Mouse (Mus musculus): Measurements from ENCODE around the gene Szt2. TPM values are rescaled to one million over a fixed set of nuclear protein-coding genes. Genes with fewer than 3 reads are reported as not detected.

Szt2 gene
- total RNA-seq (2021) = 10 to 100 TPM; 17.1 to 17.7 TPM

DNA sequence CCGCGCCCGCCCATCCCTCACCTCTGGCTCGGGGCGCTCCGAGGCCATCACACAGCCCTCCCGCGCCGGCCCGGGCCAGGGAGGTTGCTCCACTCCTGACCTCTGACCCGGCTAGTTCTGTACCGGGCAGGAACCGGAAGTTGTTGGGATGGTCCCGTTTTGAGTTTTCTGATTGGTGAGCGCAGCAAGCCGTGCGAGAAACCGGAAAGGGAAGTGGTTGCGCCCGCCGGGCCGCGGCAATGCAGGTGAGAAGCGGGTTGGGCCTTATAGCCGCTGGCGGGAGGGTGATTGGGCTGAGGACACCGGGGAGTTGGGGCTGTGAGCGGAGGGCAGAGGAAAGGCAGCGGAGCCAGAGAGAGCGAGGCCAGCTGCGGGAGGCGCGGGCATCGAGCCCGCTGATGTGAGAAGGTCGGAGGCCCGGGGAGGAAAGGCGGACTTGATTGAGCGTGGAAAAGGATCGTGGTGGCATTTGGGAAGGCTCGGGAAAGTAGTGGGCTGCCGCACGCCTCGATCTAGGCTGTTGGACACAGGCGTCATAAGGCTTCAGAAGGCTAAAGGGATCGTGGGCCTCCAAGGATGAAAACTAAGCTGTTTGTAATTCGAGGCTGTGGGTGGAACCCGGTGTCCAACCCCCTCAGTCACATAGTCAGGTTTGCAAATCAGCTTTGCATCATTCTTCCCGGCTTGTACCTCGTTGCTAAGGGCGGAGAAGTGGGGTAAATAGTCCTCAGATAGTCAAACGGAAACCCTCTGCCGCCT, at the start of gene Szt2, which contains the start of gene Med8:
Szt2 (minus strand) TSS at position 132 of the 759 bp plus-strand sequence.
Med8 (plus strand) TSS at position 196 of the 759 bp plus-strand sequence.
- DNase-seq = peak; percentile 91

GRCm38 (mm10) chr4:118457345-118457975, 48.4 kb upstream of the Szt2 start, which contains the start of gene Mpl:
Gene Mpl (minus strand): TSS chr4:118457513.
- no peak for DNase-seq

DNA sequence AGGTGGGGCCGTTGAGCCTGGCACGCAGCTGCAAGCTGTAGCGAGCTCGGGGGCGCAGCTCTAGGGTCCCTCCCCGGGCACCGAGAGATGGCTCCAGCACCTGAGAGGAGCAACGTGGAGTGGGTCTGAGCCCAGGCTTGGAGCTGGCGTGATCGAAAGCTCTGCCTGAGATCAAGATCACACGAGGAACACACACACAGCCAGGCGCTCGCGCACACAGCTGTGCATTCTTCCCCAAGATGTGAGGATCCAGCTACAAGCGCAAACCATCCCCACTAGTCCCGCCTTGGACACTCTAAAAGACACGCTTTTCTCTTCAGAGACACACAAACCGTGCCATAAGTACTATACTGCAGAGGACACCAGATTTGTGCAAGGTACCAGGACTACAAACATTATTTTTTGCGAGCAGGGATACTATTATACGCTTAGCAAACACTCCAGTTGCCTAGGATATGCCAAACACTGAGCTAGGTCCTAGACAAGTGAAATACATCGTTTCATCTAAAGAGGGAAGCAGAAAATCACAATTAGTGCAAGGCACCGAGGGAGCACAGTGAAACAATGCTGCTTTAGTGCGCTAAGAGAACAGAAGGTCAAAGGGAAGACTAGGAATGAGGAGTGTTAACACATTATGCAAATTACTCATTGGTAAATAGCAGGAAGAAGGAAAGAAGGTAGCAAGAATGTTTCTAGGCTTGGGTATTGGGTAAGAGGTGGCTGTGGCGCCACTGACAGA, 37.5 kb upstream of the Szt2 start:
- DNase-seq = no peak

DNA sequence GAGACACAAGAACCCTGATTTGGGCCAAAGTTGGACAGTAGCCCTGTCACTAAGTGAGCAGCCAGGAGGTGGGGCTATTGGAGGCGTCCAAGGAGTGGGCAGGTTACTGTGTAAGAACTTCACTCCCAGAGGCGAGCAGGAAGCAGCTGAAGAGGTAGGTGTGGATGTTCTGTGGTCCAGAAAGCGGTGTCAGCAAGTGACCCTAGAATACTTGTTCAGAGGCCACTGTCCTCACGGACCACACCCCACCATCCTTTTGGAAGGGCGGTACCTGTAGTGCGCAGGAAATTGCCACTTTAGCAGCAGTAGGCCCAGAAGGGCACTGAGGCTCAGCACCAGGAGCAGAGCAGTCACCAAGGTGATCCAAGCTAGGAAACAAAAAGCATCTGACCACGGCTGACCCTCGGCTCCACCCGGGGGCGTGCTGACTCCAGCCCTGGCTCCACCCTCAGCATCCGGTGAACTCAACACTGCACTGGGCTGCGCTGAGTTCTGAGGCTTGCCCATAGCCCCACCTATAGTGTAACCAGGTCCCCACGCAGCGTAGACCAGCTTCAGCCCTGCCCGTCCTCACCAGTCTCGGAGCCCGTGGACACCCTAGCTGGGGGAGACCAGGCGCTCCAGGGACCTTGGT, 36.8 kb upstream of the Szt2 start:
- peak; percentile 57 for DNase-seq

- DNase-seq = no peak
These were observed 36.0 kb upstream of the Szt2 start for GRCm38 (mm10) chr4:118445088-118445487.

DNA sequence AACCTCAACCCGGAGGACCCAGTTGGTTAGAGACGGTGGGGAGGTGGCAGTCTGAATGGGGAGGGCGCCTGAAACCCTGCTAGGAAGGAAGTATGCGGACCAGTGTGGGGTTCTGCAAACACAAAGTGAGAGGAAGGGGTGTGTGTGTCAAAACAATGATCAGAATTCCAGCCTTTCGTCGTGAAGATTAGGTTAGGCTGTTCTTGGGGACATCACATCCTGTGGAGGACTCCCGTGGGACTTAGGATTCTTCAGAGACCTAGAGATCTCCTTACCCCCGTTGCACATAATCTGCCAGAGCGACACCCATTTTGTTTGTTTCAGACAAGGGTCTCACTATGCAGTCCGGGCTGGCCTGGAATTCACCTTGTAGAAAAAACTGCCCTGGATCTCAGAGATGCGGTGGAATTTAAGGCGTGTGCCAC, 28.8 kb upstream of the Szt2 start:
- peak; percentile 52 for DNase-seq

- peak; percentile 93 for DNase-seq
These were observed 27.9 kb upstream of the Szt2 start, which contains the start of gene Cdc20 for GRCm38 (mm10) chr4:118436820-118437603. Gene Cdc20 (minus strand): TSS chr4:118437352.

GRCm38 (mm10) chr4:118432332-118432731, 23.3 kb upstream of the Szt2 start:
- DNase-seq = no peak

- DNase-seq = peak; percentile 20
These were observed 20.3 kb upstream of the Szt2 start for GRCm38 (mm10) chr4:118429215-118429895.

GRCm38 (mm10) chr4:118428531-118429214, 19.6 kb upstream of the Szt2 start:
- no peak for DNase-seq

DNA sequence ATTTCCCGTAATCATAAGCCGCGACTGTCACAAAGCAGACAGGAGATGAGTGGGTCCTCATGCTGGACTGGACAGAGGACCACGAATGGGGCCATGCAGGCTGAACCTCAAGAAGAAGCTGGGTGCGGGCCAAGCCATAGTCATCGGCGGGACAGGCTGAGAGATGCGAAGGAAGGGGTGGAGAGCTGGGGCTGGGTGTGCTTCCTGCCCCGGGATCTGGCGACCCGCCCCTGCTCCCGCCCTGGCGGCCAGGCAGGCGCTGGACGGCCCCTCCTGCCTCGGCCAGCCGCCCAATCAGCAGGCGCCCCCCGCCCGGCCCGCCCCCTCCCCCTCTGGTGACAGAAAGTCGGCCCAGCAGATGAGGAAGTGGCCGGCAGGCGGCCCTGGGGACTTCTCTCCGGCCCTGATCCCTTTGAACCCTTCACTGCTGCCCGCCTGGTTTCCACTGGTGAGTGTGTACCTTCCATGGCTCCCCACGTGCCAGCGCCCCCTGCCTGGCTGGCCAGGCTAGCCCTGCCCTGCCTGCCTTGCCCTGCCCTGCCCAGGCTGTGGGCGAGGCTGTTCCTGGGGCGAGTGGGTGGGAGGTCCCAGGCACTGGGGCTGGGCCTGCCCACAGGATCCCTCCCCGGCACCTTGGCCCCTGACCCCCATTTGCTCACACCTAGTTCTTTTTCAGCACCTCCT, 18.8 kb upstream of the Szt2 start, which contains the start of gene Elovl1:
Elovl1 (plus strand) TSS at position 326 of the 684 bp plus-strand sequence.
- DNase-seq = peak; percentile 95

DNA sequence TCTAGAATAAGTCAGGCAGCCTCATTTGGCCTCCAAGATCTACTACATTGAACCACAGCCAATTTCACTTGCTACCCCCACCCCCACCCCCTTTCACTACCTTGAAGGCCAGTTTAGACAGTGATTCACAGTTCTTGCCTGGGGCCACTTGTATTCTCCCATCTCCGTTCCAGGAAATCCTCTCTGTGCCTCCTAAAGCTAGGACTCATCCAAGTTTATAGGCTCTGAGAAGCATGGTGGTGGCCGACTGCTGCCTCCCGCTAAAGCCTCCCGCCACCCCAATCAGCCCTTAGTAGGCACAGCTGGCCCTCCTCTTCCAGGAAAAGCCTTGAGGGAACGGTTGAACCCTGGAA, 18.3 kb upstream of the Szt2 start:
- no peak for DNase-seq

GRCm38 (mm10) chr4:118425374-118425773, 16.3 kb upstream of the Szt2 start:
- DNase-seq = no peak

DNA sequence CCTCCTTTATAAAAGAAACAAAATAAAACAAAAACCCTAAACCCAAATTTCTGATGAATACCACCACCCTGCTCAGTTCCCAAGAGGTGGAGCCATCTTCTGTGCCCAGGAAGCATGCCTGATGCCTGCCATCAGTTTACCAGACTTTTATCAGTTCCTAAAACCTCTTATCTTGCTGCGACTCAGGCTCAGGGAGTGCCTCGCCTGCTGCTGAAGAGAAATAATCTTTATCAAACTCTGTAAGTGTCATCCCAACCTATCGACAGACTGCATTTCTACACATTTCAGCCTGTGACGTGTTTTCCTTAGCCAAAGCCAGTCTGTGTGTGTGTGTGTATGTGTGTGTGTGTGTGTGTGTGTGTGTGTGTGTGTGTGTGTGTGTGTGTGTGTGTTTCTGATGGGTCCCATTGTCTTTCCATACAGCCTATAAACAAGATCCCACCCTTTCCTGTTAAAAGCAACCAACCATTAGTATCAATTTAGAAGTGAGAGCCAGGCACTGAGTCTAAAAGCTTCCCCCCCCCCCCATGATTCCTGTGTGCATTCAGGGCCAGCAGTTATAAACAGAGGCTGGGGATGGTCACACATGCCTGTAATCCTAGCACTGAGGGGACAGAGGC, 15.6 kb upstream of the Szt2 start:
- DNase-seq = no peak

- DNase-seq = no peak
These were observed 12.3 kb upstream of the Szt2 start for GRCm38 (mm10) chr4:118421384-118421783.

DNA sequence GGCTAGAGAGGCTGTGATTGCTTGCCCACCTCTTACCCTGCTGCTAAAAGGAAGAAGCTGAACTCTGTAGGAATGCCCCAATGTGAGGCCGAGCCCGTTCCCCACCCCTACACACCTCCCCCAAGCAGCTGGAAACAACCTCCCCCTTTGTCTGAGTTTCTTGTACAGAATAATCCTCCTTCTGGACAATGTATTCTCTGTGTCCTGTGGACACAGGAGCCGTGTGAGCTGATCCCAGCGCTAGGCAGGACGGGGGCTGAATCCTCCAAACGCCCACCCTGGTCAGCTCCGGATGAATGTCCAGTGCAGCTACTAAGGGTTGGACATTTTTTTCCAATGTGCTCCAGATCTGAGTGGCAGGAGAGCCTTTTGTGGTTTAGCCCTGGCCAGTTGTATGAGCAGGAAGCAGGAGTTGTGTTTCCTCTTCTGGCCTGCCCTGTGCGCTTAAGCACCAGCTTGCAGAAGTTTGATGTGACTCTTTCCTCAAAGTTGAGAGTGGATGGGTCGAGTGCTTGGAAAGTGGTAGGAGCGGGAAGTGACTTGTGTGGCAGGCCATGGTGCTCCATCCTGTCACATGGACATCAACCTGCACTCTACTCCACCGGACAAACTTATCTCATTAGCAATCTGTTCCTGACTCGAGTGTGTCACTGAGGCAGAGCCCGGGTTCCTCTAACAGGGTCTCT, 8.2 kb upstream of the Szt2 start:
- no peak for DNase-seq

DNA sequence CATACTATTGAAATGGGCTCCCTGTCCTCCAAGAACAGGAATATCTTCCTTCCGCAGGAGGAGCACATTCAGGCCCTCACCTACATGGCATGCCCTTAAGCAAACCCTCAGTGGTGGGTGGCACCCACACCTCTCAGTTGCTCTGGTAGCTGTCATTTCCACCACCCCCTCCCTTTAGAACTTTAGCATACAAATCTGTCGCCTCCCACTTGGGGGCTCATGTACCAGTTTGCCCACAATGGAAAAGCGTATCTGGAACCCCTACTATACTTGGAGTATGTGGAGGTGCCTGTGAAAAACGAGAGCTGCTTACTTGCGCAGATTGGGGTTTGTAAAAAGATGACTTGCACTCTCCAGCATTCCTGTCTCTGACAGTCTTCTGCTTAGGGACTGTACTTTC, 7.3 kb upstream of the Szt2 start:
- no peak for DNase-seq

GRCm38 (mm10) chr4:118415779-118416178, 6.7 kb upstream of the Szt2 start:
- no peak for DNase-seq

- DNase-seq = no peak
These were observed 4.5 kb upstream of the Szt2 start for GRCm38 (mm10) chr4:118413553-118413952.
